21 mouse cellular contexts compared by ENCODE assay signal in the genomic region with DNA sequence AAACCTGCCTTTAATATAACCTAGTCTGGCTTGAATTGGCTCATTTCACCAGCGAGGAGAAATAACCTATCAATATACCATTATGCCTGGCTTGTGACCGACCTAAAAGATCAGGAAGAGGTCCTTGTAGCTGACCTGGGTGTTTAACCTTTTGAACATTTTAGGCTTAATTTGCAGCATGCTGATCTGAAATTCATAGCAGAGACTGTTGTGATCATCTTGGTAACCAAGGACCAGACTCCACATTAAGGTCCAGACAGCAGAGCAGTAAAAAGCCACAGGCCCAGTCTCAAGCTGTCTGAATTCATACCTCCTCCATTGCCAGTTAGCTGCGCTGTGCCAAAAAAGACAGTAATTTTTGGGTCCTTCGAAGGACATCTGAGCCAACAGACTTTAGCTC. TPM values are rescaled to one million over a fixed set of nuclear protein-coding genes. Genes with fewer than 3 reads are reported as not detected.
DNase-seq lines count a peak whose midpoint lies in the region; ATAC-seq and TF ChIP-seq lines count a peak whose summit lies in the region.
"Had no signal": no experiment of that assay in that cellular context is flagged by ENCODE, and none has a peak within 500 bp of the region (broad histone marks: within the 10 kb centered on the region; RNA-seq: fewer than 3 reads in every experiment).

No protein-coding gene starts in this region.

- no peak overlapping the region for H3K4me3 ChIP-seq in embryonic facial prominence, embryonic 12.5 days
- no peak overlapping the region for H3K4me3 ChIP-seq in limb, embryonic 12.5 days (replicated peaks)
- H3K4me3 ChIP-seq in small intestine, adult 2 months (ENCODE audit: low read depth, low read length) = no peak overlapping the region
- H3K4me3 ChIP-seq in hindbrain, embryonic 16.5 days (ENCODE audit: low read length) = no peak overlapping the region
- H3K4me3 ChIP-seq in hindbrain, embryonic 13.5 days = no peak overlapping the region
- H3K4me3 ChIP-seq: embryonic facial prominence, embryonic 13.5 days; erythroblast, embryonic 14.5 days; forebrain, embryonic 10.5 days; heart, embryonic 12.5 days; intestine, embryonic 15.5 days had no signal

- peak; percentile 66 for DNase-seq in forelimb bud, embryonic 11.5 days (ENCODE audit: low read depth, low spot score)
- no peak for DNase-seq in right cerebral cortex, postnatal 14 days
- DNase-seq: adrenal gland, adult 2 months; adrenal gland, postnatal 25 days; cerebellum, adult 18-20 months; cerebellum, adult 9-11 months; embryo, embryonic 11 days; gastrocnemius, postnatal 10 days had no signal

- H3K27me3 ChIP-seq in embryonic facial prominence, embryonic 12.5 days = no peaks in the 10 kb centered on the region
- H3K27me3 ChIP-seq in limb, embryonic 12.5 days = no peaks in the 10 kb centered on the region
- H3K27me3 ChIP-seq in small intestine, adult 2 months (ENCODE audit: control insufficient read depth, insufficient read depth, low read length) = no peaks in the 10 kb centered on the region
- no peaks in the 10 kb centered on the region for H3K27me3 ChIP-seq in hindbrain, embryonic 16.5 days (replicated peaks; ENCODE audit: control insufficient read depth, insufficient read depth, low read length)
- H3K27me3 ChIP-seq in hindbrain, embryonic 13.5 days = no peaks in the 10 kb centered on the region
- H3K27me3 ChIP-seq: embryonic facial prominence, embryonic 13.5 days; heart, embryonic 12.5 days; intestine, embryonic 15.5 days; Patski had no signal

- H3K4me2 ChIP-seq in embryonic facial prominence, embryonic 12.5 days (replicated peaks) = no peak overlapping the region
- H3K4me2 ChIP-seq in limb, embryonic 12.5 days = 0 out of 2 replicates have a peak overlapping the region, but pooled peaks have one; percentile 2
- no peak overlapping the region for H3K4me2 ChIP-seq in hindbrain, embryonic 16.5 days (ENCODE audit: low read length)
- no peak overlapping the region for H3K4me2 ChIP-seq in hindbrain, embryonic 13.5 days
- H3K4me2 ChIP-seq: embryonic facial prominence, embryonic 13.5 days; heart, embryonic 12.5 days; intestine, embryonic 15.5 days had no signal

- 46% methylated on average over 4 of the region's 4 CpGs for WGBS in embryonic facial prominence, embryonic 12.5 days
- 25% methylated on average over 4 of the region's 4 CpGs for WGBS in limb, embryonic 12.5 days
- 83% methylated on average over 4 of the region's 4 CpGs for WGBS in small intestine, adult 2 months
- WGBS in hindbrain, embryonic 16.5 days = 74% methylated on average over 4 of the region's 4 CpGs
- 81% methylated on average over 4 of the region's 4 CpGs for WGBS in hindbrain, embryonic 13.5 days

- no peaks in the 10 kb centered on the region for H3K36me3 ChIP-seq in embryonic facial prominence, embryonic 12.5 days
- H3K36me3 ChIP-seq in limb, embryonic 12.5 days = no peaks in the 10 kb centered on the region
- H3K36me3 ChIP-seq in small intestine, adult 2 months (ENCODE audit: control insufficient read depth, insufficient read depth, low read length) = no peaks in the 10 kb centered on the region
- H3K36me3 ChIP-seq in hindbrain, embryonic 16.5 days (ENCODE audit: control insufficient read depth, insufficient read depth, low read length) = no peaks in the 10 kb centered on the region
- no peaks in the 10 kb centered on the region for H3K36me3 ChIP-seq in hindbrain, embryonic 13.5 days
- H3K36me3 ChIP-seq: embryonic facial prominence, embryonic 13.5 days; forebrain, embryonic 10.5 days; heart, embryonic 12.5 days; intestine, embryonic 15.5 days had no signal

- no peaks in the 10 kb centered on the region for H3K9me3 ChIP-seq in embryonic facial prominence, embryonic 12.5 days
- H3K9me3 ChIP-seq in limb, embryonic 12.5 days = peaks cover 5% of the 10 kb centered on the region; the same call in 1 of the 2 replicates
- no peaks in the 10 kb centered on the region for H3K9me3 ChIP-seq in hindbrain, embryonic 16.5 days (ENCODE audit: control insufficient read depth, low read length)
- no peaks in the 10 kb centered on the region for H3K9me3 ChIP-seq in hindbrain, embryonic 13.5 days
- H3K9me3 ChIP-seq: embryonic facial prominence, embryonic 13.5 days; heart, embryonic 12.5 days; intestine, embryonic 15.5 days had no signal

- no peak for TF ChIP-seq CTCF in small intestine, adult 2 months (IDR thresholded peaks at IDR 0.05; ENCODE audit: extremely low read depth, insufficient read length, insufficient replicate concordance, low read depth, low read length)

- TF ChIP-seq POLR2A in small intestine, adult 2 months (IDR thresholded peaks at IDR 0.05; ENCODE audit: low read depth, low read length) = no peak

- H3K27ac ChIP-seq in embryonic facial prominence, embryonic 12.5 days = peak overlapping the region; percentile 30; the same call in 1 of the 2 replicates
- H3K27ac ChIP-seq in limb, embryonic 12.5 days = peak overlapping the region; percentile 95
- H3K27ac ChIP-seq in small intestine, adult 2 months (ENCODE audit: insufficient read depth, low read depth, low read length) = peak overlapping the region; percentile 84
- H3K27ac ChIP-seq in hindbrain, embryonic 16.5 days (ENCODE audit: low read depth, low read length) = no peak overlapping the region
- H3K27ac ChIP-seq in hindbrain, embryonic 13.5 days = no peak overlapping the region
- H3K27ac ChIP-seq: hindbrain, postnatal 0 days had no signal

- H3K9ac ChIP-seq in embryonic facial prominence, embryonic 12.5 days = no peak overlapping the region
- no peak overlapping the region for H3K9ac ChIP-seq in limb, embryonic 12.5 days (replicated peaks)
- H3K9ac ChIP-seq in hindbrain, embryonic 16.5 days (ENCODE audit: low read depth, low read length) = no peak overlapping the region
- H3K9ac ChIP-seq in hindbrain, embryonic 13.5 days = no peak overlapping the region
- H3K9ac ChIP-seq: embryonic facial prominence, embryonic 13.5 days; heart, embryonic 12.5 days; intestine, embryonic 15.5 days had no signal

- peaks cover 7% of the 10 kb centered on the region; the same call in 1 of the 2 replicates for H3K4me1 ChIP-seq in embryonic facial prominence, embryonic 12.5 days
- peaks cover 33% of the 10 kb centered on the region for H3K4me1 ChIP-seq in limb, embryonic 12.5 days (replicated peaks)
- peaks cover 17% of the 10 kb centered on the region for H3K4me1 ChIP-seq in small intestine, adult 2 months (ENCODE audit: control insufficient read depth, insufficient read depth, insufficient read length, low read length)
- H3K4me1 ChIP-seq in hindbrain, embryonic 16.5 days (ENCODE audit: control insufficient read depth, insufficient read depth, low read depth, low read length) = no peaks in the 10 kb centered on the region
- no peaks in the 10 kb centered on the region for H3K4me1 ChIP-seq in hindbrain, embryonic 13.5 days (replicated peaks)
- H3K4me1 ChIP-seq: intestine, embryonic 15.5 days had no signal

- no peak for ATAC-seq in embryonic facial prominence, embryonic 12.5 days (ENCODE audit: insufficient number of reproducible peaks, insufficient read depth, low FRiP score, low TSS enrichment)
- ATAC-seq in limb, embryonic 12.5 days (ENCODE audit: insufficient number of reproducible peaks, insufficient read depth, low FRiP score, low TSS enrichment, low read depth) = no peak
- ATAC-seq in hindbrain, embryonic 16.5 days = no peak
- ATAC-seq in hindbrain, embryonic 13.5 days (ENCODE audit: low FRiP score) = no peak
- ATAC-seq: forebrain, embryonic 14.5 days; hindbrain, postnatal 0 days; intestine, embryonic 15.5 days; Patski had no signal

RNA-seq across cellular contexts. Expression of gene Tns4, which starts 6.7 kb away (rescaled TPM):
- 0.24 and 0.28 TPM in 2 replicates for polyA plus RNA-seq in embryonic facial prominence, embryonic 12.5 days (2016; fragmentation: Nextera tagmentation; extraction: Ambion mirVana)
- 0.65 and 0.73 TPM in 2 replicates for polyA plus RNA-seq in limb, embryonic 12.5 days (2016; fragmentation: Nextera tagmentation; extraction: Ambion mirVana)
- 4.8 and 47.8 TPM in 2 replicates for polyA plus RNA-seq in small intestine, adult 2 months (2012; rRNA removed)
- polyA plus RNA-seq in hindbrain, embryonic 16.5 days (2015; fragmentation: Nextera tagmentation; extraction: Ambion mirVana) = 0.16 TPM in 2 replicates
- 0.17 and 0.19 TPM in 2 replicates for polyA plus RNA-seq in hindbrain, embryonic 13.5 days (2015; fragmentation: Nextera tagmentation; extraction: Ambion mirVana)
- polyA plus RNA-seq: erythroblast, embryonic 14.5 days; Patski had no signal

RNA-seq across cellular contexts. Expression of gene Igfbp4, which starts 54.7 kb away (rescaled TPM):
- 942 and 961 TPM in 2 replicates for polyA plus RNA-seq in embryonic facial prominence, embryonic 12.5 days (2016; fragmentation: Nextera tagmentation; extraction: Ambion mirVana)
- 1,037 and 1,115 TPM in 2 replicates for polyA plus RNA-seq in limb, embryonic 12.5 days (2016; fragmentation: Nextera tagmentation; extraction: Ambion mirVana)
- polyA plus RNA-seq in small intestine, adult 2 months (2012; rRNA removed) = 71.6 and 78.1 TPM in 2 replicates
- polyA plus RNA-seq in hindbrain, embryonic 16.5 days (2015; fragmentation: Nextera tagmentation; extraction: Ambion mirVana) = 120 and 161 TPM in 2 replicates
- polyA plus RNA-seq in hindbrain, embryonic 13.5 days (2015; fragmentation: Nextera tagmentation; extraction: Ambion mirVana) = 194 and 196 TPM in 2 replicates

RNA-seq across cellular contexts. Expression of gene Ccr7, which starts 59.1 kb away (rescaled TPM):
- 0.81 TPM in 2 replicates for polyA plus RNA-seq in embryonic facial prominence, embryonic 12.5 days (2016; fragmentation: Nextera tagmentation; extraction: Ambion mirVana)
- 0.40 and 0.49 TPM in 2 replicates for polyA plus RNA-seq in limb, embryonic 12.5 days (2016; fragmentation: Nextera tagmentation; extraction: Ambion mirVana)
- polyA plus RNA-seq in small intestine, adult 2 months (2012; rRNA removed) = 2.5 and 4.1 TPM in 2 replicates
- not detected in 2 replicates for polyA plus RNA-seq in hindbrain, embryonic 16.5 days (2015; fragmentation: Nextera tagmentation; extraction: Ambion mirVana)
- not detected in 2 replicates for polyA plus RNA-seq in hindbrain, embryonic 13.5 days (2015; fragmentation: Nextera tagmentation; extraction: Ambion mirVana)
- polyA plus RNA-seq: erythroblast, embryonic 14.5 days; forebrain, embryonic 14.5 days; hindbrain, postnatal 0 days had no signal

Comparison
In these comparisons a context has a peak if more than half of its experiments do, and no peak if none do; other contexts are left out.
1. H3K27ac ChIP-seq: peak in embryonic facial prominence, embryonic 12.5 days (single experiment), limb, embryonic 12.5 days (single experiment) and small intestine, adult 2 months (single experiment); none in hindbrain, embryonic 16.5 days (single experiment) and hindbrain, embryonic 13.5 days (single experiment).